Mouse (Mus musculus) limb, embryonic 11.5 days (tissue): Measurements from ENCODE around the gene Pfkfb3. TPM values are rescaled to one million over a fixed set of nuclear protein-coding genes. Genes with fewer than 3 reads are reported as not detected.

Experiments
- ATAC-seq: fragments of 200-750 bp; cut with Nextera tagmentation; 2 replicates; pipeline ENCODE4 v1.8.0; 2017; ENCODE audit warnings: low read depth; ENCODE audit not compliant: insufficient number of reproducible peaks, low FRiP score, low TSS enrichment
- DNase-seq: peaks from one replicate; pipeline ENCODE4 v3.0.0-alpha.2; 2015; ENCODE audit warnings: low spot score
- H3K27ac ChIP-seq: fragments of 300-500 bp; sonication (generic); replicated peaks from 2 replicates; pipeline ENCODE4 v1.5.1; 2014; ENCODE audit warnings: low read depth, mild to moderate bottlenecking, low read length
- H3K27me3 ChIP-seq: fragments of 300-500 bp; sonication (generic); 2 replicates; pipeline ENCODE4 v1.6.1; 2014; ENCODE audit warnings: mild to moderate bottlenecking, low read length, mixed read lengths; ENCODE audit not compliant: control insufficient read depth, insufficient read depth
- H3K36me3 ChIP-seq: fragments of 300-500 bp; sonication (generic); 2 replicates; pipeline ENCODE4 v1.6.1; 2014; ENCODE audit warnings: mild to moderate bottlenecking, low read length, moderate library complexity, mixed read lengths; ENCODE audit not compliant: control insufficient read depth, insufficient read depth
- H3K4me1 ChIP-seq: fragments of 300-500 bp; sonication (generic); 2 replicates; pipeline ENCODE4 v1.6.1; 2014; ENCODE audit warnings: low read length, mixed read lengths; ENCODE audit not compliant: control insufficient read depth, insufficient read depth
- H3K4me2 ChIP-seq: fragments of 300-500 bp; sonication (generic); 2 replicates; pipeline ENCODE4 v1.6.1; 2014; ENCODE audit warnings: low read depth, mild to moderate bottlenecking, moderate library complexity; ENCODE audit not compliant: severe bottlenecking
- H3K4me3 ChIP-seq: fragments of 300-500 bp; sonication (generic); 2 replicates; pipeline ENCODE4 v1.5.1; 2014; ENCODE audit warnings: low read depth, low read length
- H3K9ac ChIP-seq: fragments of 300-500 bp; sonication (generic); 2 replicates; pipeline ENCODE4 v1.6.1; 2014; ENCODE audit warnings: mild to moderate bottlenecking, low read length
- H3K9me3 ChIP-seq: fragments of 300-500 bp; sonication (generic); 2 replicates; pipeline ENCODE4 v1.6.1; 2016; ENCODE audit warnings: low read length; ENCODE audit not compliant: control insufficient read depth
- WGBS: fragments of 180-500 bp; shearing (Covaris S2); extraction: QIAGEN DNeasy Blood & Tissue Kit; methylation state at CpG from one replicate; pipeline ENCODE4 v1.1.7; 2014; 5-methylcytosine and 5-hydroxymethylcytosine counted together
- polyA plus RNA-seq: library from polyadenylated mRNA; unstranded; fragments of >200 nt; fragmentation: Nextera tagmentation; extraction: Ambion mirVana; gene quantifications from 2 replicates; pipeline ENCODE4 v1.2.1, GENCODE M21; 2014

The Pfkfb3 gene
- polyA plus RNA-seq, 1 experiment from 2014 or later: 11.7 TPM

DNA sequence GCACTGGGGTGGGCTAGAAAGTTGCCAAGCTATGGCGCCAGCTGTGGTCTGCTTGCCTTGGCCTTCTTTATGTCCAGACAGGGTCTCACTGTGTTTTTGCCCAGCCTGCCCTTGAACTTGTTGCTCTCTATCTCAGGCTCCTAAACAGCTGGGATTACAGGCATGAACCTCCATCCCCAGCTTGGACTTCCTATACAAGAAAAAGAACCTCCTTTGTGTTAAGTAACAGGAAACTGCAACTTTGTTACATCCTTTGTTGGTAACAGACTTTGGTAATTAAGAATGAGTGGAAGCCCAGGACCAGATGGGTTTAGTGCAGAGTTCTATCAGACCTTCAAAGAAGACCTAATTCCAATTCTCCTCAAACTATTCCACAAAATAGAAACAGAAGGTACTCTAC, 19.8 kb upstream of the Pfkfb3 start:
- Histone ChIP-seq H3K4me3 (no peak overlapping the region), H3K27me3 (no peaks in the 10 kb centered on the region), H3K9ac (no peak overlapping the region), H3K27ac (no peak overlapping the region), H3K9me3 (no peaks in the 10 kb centered on the region), H3K4me2 (no peak overlapping the region), H3K4me1 (no peaks in the 10 kb centered on the region), H3K36me3 (no peaks in the 10 kb centered on the region)
- ATAC-seq (no peak), DNase-seq (no peak)
- 91% methylated on average over 1 of the region's 1 CpGs for WGBS

DNA sequence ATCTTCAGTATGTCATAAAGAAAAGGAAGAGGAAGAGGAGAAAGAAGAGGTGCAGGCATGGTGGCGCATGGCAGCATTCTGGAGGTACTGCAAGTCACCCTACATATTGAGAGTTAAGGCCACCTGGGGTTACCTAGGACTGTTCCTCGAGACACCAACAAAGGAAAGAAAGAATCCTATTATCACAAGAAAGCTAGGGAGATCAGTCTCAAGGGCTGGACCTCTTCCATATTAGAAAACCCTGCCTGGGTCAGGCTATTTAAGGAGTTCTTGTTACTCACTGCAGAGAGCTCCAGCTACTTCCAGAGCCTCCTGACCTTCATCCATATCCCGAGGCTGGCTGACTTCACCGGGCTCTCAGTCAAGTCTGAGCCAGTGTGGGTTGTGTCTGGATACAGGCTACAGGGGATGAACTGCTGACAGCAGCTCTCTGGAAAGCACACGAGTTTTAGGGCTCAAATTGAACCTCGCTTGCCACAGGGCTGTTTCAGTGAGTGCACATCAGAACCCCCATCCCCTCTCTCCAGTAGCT, 17.2 kb upstream of the Pfkfb3 start:
- 61% methylated on average over 6 of the region's 6 CpGs for WGBS
- no peak for ATAC-seq
- H3K27ac ChIP-seq: no peak overlapping the region

DNA sequence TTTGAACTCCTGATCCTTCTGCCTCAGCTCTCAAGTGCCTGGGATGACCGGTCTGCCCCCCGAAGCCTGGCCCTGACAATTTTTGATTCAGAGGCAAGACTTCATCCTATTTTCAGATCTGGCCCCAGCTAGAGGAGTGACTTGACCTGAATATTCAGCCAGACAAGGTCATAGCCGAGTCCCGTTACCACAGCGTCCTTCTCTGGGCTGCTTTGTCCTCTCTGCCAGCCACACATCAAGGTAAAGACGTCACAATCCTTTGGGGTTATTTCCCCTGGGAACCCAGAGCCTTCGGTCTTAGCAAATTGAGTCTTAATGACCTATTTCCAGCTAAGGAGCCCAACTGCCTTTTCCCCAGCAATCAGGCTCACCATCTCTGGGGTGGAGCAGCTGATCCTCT, 14.6 kb upstream of the Pfkfb3 start:
- 81% methylated on average over 7 of the region's 7 CpGs for WGBS
- no peak overlapping the region for H3K9ac ChIP-seq
- H3K27me3 ChIP-seq: no peaks in the 10 kb centered on the region
- no peaks in the 10 kb centered on the region for H3K4me1 ChIP-seq
- no peaks in the 10 kb centered on the region for H3K36me3 ChIP-seq
- H3K9me3 ChIP-seq: no peaks in the 10 kb centered on the region
- no peak overlapping the region for H3K4me2 ChIP-seq
- no peak for DNase-seq
- no peak overlapping the region for H3K4me3 ChIP-seq
- ATAC-seq: no peak
- H3K27ac ChIP-seq: no peak overlapping the region

More for the DNA sequence above, 17.2 kb upstream of the Pfkfb3 start:
- Histone ChIP-seq H3K27me3 (no peaks in the 10 kb centered on the region), H3K4me1 (no peaks in the 10 kb centered on the region), H3K9ac (no peak overlapping the region), H3K4me2 (no peak overlapping the region), H3K36me3 (no peaks in the 10 kb centered on the region), H3K9me3 (no peaks in the 10 kb centered on the region), H3K4me3 (no peak overlapping the region)
- DNase-seq: no peak

DNA sequence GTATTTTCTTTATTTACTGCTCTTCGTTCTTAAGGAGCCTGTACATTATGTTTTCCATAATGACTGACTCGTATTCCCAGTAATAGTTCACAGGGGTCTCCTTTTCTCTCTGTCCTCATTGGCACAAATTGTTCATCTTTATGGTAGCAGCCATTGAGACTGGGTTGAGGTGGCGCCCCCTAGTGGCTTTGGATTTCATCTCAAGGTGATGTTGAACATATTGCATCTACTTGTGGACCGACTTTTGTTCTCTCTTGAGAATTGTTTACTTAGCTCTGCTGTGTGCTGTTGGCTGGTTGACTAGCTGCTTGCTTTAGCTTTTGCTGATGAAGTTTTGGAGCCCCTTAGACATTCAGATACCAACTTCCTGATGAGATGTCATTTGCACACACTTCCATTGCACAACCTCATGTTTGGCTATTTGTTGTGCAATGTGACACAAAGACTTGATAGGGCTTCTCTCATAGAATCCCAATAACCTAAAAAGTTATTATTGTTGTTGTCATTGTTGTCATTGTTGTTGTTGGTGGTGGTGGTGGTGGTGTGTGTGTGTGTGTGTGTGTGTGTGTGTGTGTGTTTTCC, 14.0 kb upstream of the Pfkfb3 start:
- no peaks in the 10 kb centered on the region for H3K27me3 ChIP-seq
- no peaks in the 10 kb centered on the region for H3K9me3 ChIP-seq
- no peak overlapping the region for H3K9ac ChIP-seq
- no peak overlapping the region for H3K27ac ChIP-seq
- ATAC-seq (no peak), DNase-seq (peak; percentile 47)
- H3K4me1 ChIP-seq: no peaks in the 10 kb centered on the region
- H3K36me3 ChIP-seq: no peaks in the 10 kb centered on the region
- no peak overlapping the region for H3K4me2 ChIP-seq
- WGBS: 64% methylated on average over 4 of the region's 4 CpGs
- no peak overlapping the region for H3K4me3 ChIP-seq

DNA sequence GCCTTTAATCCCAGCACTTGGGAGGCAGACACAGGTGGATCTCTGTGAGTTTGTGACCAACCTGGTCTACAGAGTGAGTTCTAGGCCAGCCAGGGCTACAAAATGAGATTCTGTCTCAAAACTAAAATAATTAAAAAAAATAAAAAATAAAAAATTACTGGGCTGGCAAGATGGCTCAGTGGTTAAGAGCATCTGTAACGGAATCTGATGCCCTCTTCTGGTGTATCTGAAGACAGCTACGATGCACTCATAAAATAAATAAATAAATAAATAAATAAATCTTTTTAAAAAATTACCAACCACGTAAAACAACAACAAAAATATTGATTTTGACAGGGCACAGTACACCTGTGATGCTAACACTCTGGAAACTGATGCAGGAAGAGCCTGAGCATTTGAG, 13.0 kb upstream of the Pfkfb3 start:
- Histone ChIP-seq H3K4me1 (no peaks in the 10 kb centered on the region), H3K36me3 (no peaks in the 10 kb centered on the region), H3K9me3 (no peaks in the 10 kb centered on the region), H3K4me3 (no peak overlapping the region), H3K27me3 (no peaks in the 10 kb centered on the region), H3K9ac (no peak overlapping the region), H3K4me2 (no peak overlapping the region), H3K27ac (no peak overlapping the region)
- ATAC-seq (no peak), DNase-seq (no peak)
- WGBS: 85% methylated on average over 3 of the region's 3 CpGs

DNA sequence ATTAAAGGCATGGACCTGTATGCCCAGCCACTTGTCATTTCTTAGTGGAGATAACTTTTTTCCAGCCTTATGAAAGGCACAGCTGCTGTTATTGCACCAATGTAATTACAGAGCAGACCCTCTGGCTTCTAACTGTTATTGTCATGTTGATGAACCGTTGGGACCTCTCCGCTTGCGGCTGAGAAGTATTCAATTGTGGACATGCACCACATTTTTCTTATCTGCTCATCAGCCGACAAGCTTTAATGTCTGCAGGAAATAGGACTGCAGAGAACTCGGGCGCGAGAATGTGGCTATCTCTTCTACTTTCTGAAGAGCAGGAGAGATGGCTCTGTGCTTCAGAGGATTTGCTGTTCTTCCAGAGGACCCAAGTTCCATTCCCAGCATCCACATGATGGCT, 12.4 kb upstream of the Pfkfb3 start:
- no peak overlapping the region for H3K4me3 ChIP-seq
- DNase-seq (no peak), ATAC-seq (no peak)
- no peaks in the 10 kb centered on the region for H3K9me3 ChIP-seq
- WGBS: 87% methylated on average over 7 of the region's 7 CpGs
- H3K36me3 ChIP-seq: no peaks in the 10 kb centered on the region
- H3K27me3 ChIP-seq: no peaks in the 10 kb centered on the region
- no peak overlapping the region for H3K9ac ChIP-seq
- no peak overlapping the region for H3K27ac ChIP-seq
- H3K4me1 ChIP-seq: no peaks in the 10 kb centered on the region
- no peak overlapping the region for H3K4me2 ChIP-seq

DNA sequence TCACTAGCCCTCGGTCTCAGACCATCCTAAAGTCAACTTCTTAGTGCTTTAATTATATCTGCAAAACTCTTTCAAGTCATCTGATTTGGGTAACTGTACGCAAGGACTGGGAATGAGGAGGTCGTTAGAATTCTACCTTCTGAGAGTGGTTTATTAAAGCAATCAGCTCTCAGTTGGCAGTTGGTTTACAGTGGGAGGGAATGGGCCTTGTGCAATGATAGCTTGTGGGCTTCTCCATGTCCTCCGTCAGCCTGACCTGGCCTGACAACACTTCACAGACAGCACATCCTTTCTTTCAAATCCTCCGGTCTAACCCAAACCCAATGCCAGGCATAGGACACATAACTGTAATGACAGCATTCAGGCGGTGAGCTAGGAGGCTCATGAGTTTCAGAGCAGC, 10.9 kb upstream of the Pfkfb3 start:
- ATAC-seq (no peak), DNase-seq (no peak)
- Histone ChIP-seq H3K9ac (no peak overlapping the region), H3K9me3 (no peaks in the 10 kb centered on the region), H3K4me3 (no peak overlapping the region), H3K4me1 (no peaks in the 10 kb centered on the region), H3K36me3 (no peaks in the 10 kb centered on the region), H3K27ac (no peak overlapping the region), H3K27me3 (no peaks in the 10 kb centered on the region), H3K4me2 (no peak overlapping the region)
- 76% methylated on average over 6 of the region's 6 CpGs for WGBS

DNA sequence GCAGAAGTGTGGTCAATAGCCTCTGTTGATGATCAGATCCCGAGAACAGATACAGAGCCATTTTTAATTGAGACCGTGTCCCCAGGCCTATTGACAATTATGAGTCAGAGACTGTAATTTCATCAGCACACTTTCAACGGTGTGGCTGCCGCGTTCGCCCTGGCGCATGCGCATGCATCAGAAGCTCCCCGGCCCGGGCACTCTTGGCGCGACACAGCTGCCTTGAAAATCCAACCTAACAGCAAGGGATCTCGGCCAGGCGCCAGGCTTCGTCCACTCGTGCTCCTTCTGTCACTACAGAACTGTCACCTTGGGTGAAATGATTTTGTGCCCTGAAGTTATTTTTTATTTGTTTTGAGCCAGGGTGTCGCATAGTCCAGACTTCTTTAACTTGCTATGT, 9.4 kb upstream of the Pfkfb3 start:
- WGBS: 89% methylated on average over 17 of the region's 17 CpGs
- Histone ChIP-seq H3K9ac (no peak overlapping the region), H3K9me3 (no peaks in the 10 kb centered on the region), H3K4me1 (no peaks in the 10 kb centered on the region), H3K4me2 (no peak overlapping the region), H3K4me3 (no peak overlapping the region), H3K36me3 (no peaks in the 10 kb centered on the region), H3K27ac (no peak overlapping the region), H3K27me3 (no peaks in the 10 kb centered on the region)
- DNase-seq: no peak
- no peak for ATAC-seq

DNA sequence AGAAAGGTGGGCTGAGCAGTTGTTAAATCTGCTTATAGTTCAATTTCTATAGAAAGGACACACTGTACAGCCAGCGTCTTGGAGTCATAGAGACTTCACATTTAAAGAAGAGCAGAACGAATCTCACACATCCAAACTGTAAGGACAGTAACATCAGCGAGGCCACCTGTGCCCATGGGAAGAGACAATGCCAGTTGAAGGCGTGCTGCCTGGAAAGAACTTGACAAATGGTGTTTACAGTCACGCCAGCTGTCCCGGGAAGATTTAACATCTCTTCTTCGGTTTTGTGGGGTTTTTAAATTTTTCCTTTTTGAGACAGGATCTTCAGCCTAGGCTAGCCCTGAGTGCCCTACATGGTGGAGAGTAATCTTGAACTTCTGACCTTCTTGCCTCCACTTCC, 4.8 kb upstream of the Pfkfb3 start:
- H3K4me3 ChIP-seq: no peak overlapping the region
- no peaks in the 10 kb centered on the region for H3K36me3 ChIP-seq
- no peak overlapping the region for H3K27ac ChIP-seq
- H3K4me1 ChIP-seq: no peaks in the 10 kb centered on the region
- no peaks in the 10 kb centered on the region for H3K9me3 ChIP-seq
- 92% methylated on average over 7 of the region's 7 CpGs for WGBS
- H3K4me2 ChIP-seq: no peak overlapping the region
- DNase-seq (no peak), ATAC-seq (no peak)
- peaks cover 9% of the 10 kb centered on the region for H3K27me3 ChIP-seq
- H3K9ac ChIP-seq: no peak overlapping the region
